Mouse (Mus musculus) thymus, postnatal 4 days (tissue): ENCODE results near the gene Nectin4.
A peak's percentile ranks its signal among the peaks of the same experiment; 100 is the strongest.
"Not testable (repeated sequence)": the region's sequence is repeated elsewhere in the genome, so short reads cannot be mapped to it uniquely, and the experiment has no call there.

Experiments used
- DNase-seq: peaks from one replicate; pipeline ENCODE4 v3.0.0; 2021

Gene Nectin4

GRCm38 (mm10) chr1:171369845-171370556 lies at the start of gene Nectin4:
Gene Nectin4 (plus strand): TSS chr1:171370099.
- DNase-seq, result no peak

- DNase-seq, result no peak
Measured at GRCm38 (mm10) chr1:171320151-171320550, 49.7 kb upstream of the Nectin4 start.

- DNase-seq, result peak; percentile 54
Measured at GRCm38 (mm10) chr1:171321415-171321814, 48.5 kb upstream of the Nectin4 start.

- no peak for DNase-seq
Measured at GRCm38 (mm10) chr1:171322012-171322411, 47.9 kb upstream of the Nectin4 start.

- DNase-seq, result no peak
Measured at GRCm38 (mm10) chr1:171325571-171325970, 44.3 kb upstream of the Nectin4 start.

- not testable (repeated sequence) for DNase-seq
Measured at GRCm38 (mm10) chr1:171326588-171326987, 43.3 kb upstream of the Nectin4 start.

- peak; percentile 17 for DNase-seq
Measured at GRCm38 (mm10) chr1:171328244-171328643, 41.7 kb upstream of the Nectin4 start.

GRCm38 (mm10) chr1:171328839-171329432 lies 41.0 kb upstream of the Nectin4 start, which contains the start of gene Dedd:
Gene Dedd (plus strand): TSS chr1:171329145.
- peak; percentile 90 for DNase-seq

- peak; percentile 89 for DNase-seq
Measured at GRCm38 (mm10) chr1:171329433-171330215, 40.3 kb upstream of the Nectin4 start.

GRCm38 (mm10) chr1:171330216-171330560 lies 39.7 kb upstream of the Nectin4 start:
- no peak for DNase-seq

- no peak for DNase-seq
Measured at GRCm38 (mm10) chr1:171342262-171343207, 27.4 kb upstream of the Nectin4 start.

- DNase-seq, result peak; percentile 28
Measured at GRCm38 (mm10) chr1:171343922-171344677, 25.8 kb upstream of the Nectin4 start.

GRCm38 (mm10) chr1:171344715-171345114 lies 25.2 kb upstream of the Nectin4 start:
- DNase-seq, result no peak

- peak; percentile 93 for DNase-seq
Measured at GRCm38 (mm10) chr1:171345225-171346094, 24.4 kb upstream of the Nectin4 start, which contains the start of the genes Nit1 and Pfdn2. Gene Nit1 (minus strand): TSS chr1:171345646. Gene Pfdn2 (plus strand): TSS chr1:171345670.

GRCm38 (mm10) chr1:171346095-171346450 lies 23.8 kb upstream of the Nectin4 start:
- DNase-seq, result no peak

GRCm38 (mm10) chr1:171348665-171349064 lies 21.2 kb upstream of the Nectin4 start:
- no peak for DNase-seq

GRCm38 (mm10) chr1:171349210-171349609 lies 20.7 kb upstream of the Nectin4 start:
- no peak for DNase-seq

- peak; percentile 78 for DNase-seq
Measured at GRCm38 (mm10) chr1:171355812-171356340, 14.0 kb upstream of the Nectin4 start.

GRCm38 (mm10) chr1:171356814-171357213 lies 13.1 kb upstream of the Nectin4 start:
- DNase-seq, result no peak

- DNase-seq, result peak; percentile 52
Measured at GRCm38 (mm10) chr1:171358421-171358820, 11.5 kb upstream of the Nectin4 start.
